Mouse (Mus musculus) naive thymus-derived CD4-positive, alpha-beta T cell, adult 2 months (primary cell): ENCODE results near the gene Lactb.

Experiments
- DNase-seq: peaks from one replicate; pipeline ENCODE4 v3.0.0-alpha.2; 2011; ENCODE audit warnings: low read depth

Lactb gene

DNA sequence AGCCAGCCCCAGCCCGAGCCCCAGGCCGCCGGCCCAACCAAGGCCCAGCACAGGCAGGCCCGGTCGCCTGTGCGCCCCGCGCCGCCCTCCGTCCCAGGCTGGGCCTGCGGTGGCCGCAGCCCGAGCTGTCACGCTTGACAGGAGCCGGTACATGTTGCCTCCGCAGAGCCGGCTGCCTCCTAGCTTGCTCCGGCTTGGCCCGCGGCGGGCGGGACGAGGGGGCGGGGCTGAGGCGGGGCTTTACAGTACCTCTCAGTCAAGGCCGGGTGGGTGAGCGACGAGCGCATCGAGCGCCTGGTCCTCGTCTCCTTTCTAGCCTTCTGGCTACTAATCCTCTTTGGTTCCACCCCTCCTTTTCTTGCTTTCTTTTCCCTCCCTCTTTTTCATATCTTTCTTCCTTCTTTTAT lies at the start of gene Lactb:
Gene Lactb (minus strand): TSS at position 246 of the 407 bp plus-strand sequence.
- DNase-seq, result peak; percentile 90

DNA sequence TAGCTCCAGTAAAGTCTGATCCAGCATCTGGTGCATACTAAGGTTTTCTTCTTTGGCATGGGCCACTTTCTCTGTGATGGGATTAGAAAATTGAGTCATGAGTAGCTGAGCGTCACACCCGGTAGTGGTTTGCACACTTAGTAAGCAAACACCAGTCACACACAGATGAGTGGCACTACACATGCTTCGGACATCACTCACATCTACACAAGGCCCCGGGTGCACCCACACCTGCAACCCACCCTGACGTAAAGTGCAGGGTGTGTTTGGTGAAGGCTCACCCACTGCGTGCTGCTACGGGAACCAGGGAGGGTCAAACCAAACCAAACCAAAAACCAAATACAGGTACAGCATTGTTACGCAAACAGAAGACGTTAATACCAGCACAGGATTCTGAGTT lies 48.1 kb upstream of the Lactb start:
- no peak for DNase-seq

DNA sequence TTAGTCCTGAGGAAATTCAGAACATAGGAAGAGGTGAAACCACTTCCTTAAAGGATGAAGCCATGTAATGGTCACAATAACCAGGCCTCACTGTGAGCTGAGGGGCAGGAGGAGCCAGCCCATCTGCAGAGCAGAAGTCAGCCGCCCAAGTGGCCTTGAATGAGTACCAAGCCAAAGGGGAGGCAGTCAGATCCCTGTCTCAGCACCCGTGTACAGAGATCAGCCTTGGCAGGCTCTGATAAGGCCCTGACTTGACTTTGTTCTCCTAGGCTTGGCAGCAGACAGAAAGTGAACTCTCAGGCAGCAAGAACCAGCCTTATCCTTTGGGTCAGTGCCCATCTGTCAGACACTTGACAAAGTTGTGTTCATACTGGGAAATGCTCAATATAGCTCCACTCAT lies 44.8 kb upstream of the Lactb start:
- DNase-seq, result no peak

DNA sequence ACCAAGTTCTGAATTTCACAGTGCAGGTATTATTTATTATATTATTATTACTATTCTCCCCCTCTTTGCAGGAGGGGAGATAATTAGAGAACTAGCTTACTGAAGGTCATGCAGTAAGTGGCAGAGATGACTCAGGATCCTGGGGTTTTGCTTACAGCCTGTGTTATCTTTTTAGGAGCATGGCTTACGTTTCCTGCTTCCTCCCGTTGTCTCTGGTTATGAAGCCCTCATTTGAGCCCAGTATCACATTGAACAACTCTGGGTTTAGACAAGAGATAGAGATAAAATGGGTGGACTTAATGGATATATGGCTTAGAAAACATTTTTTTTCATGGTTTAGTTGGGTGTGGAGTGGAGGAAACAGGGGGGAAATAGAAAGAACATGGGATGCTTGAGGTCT lies 38.2 kb upstream of the Lactb start:
- DNase-seq, result no peak

DNA sequence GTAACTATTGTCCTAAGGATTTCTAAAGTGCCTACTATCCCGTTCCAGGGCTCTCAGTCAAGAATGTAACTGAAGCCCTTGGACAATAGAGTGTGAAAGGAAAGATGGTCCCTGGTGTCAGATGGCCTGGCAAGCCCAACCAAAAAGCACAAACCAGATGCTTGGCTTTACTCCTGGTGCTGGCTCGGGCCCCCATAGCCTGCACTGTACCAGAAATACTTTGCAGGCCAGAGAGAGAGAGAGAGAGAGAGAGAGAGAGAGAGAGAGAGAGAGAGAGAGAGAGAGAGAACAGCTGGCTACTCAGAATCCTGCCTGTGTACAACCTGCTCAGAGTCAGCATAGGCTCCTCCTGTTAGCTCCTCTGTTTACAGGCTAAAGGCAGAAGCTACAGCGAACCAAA lies 37.2 kb upstream of the Lactb start:
- no peak for DNase-seq

GRCm38 (mm10) chr9:67011483-67011882 lies 36.2 kb upstream of the Lactb start:
- no peak for DNase-seq

DNA sequence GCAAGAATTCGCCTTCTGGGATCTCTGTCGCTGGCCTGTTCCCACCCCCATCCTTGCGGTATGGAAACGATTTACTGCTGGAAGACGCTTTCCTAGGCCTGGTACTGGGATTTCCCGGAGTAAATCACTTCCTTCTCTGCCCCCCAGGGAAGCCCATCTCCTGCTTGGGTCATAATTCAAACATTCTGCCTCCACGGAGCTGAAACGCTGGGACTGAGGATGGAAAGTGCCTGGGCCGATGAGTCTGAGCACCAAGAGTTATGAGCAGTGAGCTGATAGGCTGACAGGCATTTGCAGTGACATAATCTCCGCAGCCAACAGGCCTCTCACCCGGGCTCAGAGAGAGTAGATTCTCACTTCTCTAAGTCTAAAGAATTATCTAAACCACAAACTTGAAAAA lies 33.5 kb upstream of the Lactb start:
- no peak for DNase-seq

DNA sequence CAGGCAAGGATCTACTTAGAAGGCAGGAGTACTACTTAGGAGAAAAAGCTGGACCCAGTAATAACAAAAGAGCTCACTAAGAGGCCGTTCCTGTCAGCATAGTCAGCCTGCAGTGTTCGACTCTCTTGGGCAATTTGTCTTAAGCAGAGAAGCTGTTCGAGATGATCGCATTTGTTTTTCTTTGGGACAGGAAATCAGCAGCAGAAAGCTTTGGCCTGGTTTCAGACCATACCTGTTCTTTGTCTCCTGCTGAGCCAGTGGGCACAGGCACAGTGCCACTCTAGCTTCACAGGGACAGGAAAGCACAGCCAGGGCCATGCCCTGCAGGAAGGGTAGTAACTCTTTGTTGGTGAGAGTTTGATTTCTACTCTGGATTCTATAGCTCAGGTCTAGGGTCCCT lies 31.1 kb upstream of the Lactb start:
- DNase-seq, result no peak

DNA sequence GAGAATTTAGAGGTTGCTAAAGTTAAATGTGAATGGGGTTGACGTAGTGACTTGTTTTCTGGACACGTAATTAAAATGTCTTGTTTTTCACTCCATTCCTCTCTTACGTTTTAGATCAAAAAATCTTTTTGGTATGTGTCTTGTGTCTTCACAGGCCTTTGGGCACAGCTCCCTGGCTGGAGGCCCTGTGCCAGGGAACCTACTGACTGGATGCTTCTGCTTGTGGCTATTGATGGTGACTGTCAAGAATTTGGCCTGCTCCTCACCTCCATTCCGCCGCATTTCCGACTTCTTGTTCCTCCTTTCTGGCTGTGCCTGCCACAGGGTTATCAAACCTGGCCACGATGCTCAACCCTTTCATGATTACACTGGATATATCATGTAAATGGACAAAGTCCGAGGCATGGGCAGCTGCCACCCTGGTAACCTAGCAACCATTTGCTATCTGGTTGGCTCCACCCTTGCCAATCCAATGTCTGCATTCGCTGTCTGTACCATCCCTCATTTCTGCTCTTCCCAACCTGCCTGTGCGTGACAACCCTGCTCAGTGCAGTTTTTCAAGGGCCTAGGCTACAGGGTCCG lies 30.0 kb upstream of the Lactb start:
- no peak for DNase-seq

DNA sequence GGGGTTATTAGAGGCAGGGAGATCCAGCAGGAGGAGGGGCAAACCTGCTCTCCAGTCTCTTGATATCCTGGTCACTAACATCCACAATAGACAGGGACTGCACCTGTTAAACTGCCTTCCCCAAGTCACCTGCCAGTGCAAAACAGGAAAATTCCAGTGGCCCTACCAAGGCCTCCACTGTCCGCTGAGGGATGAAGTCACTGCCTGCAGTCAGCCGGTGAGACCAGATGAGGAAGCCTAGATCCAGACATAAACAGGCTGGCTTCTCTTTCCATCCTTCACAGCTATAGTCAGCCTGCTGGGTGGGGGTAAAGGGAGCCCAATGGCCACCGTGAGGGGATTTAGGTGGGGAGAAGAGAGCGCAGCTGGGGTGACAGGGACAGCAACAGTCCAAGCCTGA lies 28.4 kb upstream of the Lactb start:
- no peak for DNase-seq

GRCm38 (mm10) chr9:67003156-67003555 lies 27.9 kb upstream of the Lactb start:
- DNase-seq, result no peak

- no peak for DNase-seq
These were observed 26.2 kb upstream of the Lactb start for GRCm38 (mm10) chr9:67001506-67001905.

DNA sequence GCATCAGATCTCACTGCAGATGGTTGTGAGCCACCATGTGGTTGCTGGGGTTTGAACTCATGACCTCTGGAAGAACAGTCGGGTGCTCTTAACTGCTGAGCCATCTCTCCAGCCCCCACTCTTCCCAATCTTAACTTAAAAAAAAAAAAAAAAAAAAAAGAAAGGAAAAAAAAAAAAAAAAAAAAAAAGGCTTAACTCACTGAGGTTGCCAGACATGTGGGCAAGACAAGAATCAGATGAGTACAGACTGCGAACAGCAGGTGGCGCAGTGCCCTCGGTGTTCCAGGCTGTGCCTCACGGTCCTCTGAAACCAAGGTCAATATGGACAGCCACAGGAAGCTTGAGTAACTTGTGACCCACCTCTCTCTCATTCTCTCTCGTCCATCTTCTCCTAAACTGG lies 25.8 kb upstream of the Lactb start:
- DNase-seq, result peak; percentile 87

DNA sequence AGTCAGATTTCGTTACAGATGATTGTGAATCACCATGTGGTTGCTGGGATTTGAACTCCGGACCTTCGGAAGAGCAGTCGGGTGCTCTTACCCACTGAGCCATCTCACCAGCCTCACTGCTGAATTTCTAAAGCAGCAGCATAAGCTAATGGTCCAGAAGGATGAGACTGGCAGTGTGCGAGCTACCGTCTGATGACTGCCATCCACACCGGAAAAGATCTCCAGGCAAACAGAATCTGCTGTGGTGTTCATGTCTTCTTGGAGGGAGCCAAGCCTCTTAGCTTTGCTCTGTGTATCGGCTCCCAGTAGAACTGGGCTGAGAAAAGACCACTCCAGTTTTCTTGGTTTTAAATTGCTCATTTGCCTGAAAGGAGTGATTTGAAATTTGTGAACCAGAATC lies 24.4 kb upstream of the Lactb start:
- DNase-seq, result no peak

- DNase-seq, result no peak
These were observed 16.6 kb upstream of the Lactb start for GRCm38 (mm10) chr9:66991750-66992410.

GRCm38 (mm10) chr9:66991021-66991749 lies 15.9 kb upstream of the Lactb start:
- DNase-seq, result no peak

- no peak for DNase-seq
These were observed 14.8 kb upstream of the Lactb start for GRCm38 (mm10) chr9:66990046-66990445.

GRCm38 (mm10) chr9:66989581-66989980 lies 14.3 kb upstream of the Lactb start:
- DNase-seq, result no peak

DNA sequence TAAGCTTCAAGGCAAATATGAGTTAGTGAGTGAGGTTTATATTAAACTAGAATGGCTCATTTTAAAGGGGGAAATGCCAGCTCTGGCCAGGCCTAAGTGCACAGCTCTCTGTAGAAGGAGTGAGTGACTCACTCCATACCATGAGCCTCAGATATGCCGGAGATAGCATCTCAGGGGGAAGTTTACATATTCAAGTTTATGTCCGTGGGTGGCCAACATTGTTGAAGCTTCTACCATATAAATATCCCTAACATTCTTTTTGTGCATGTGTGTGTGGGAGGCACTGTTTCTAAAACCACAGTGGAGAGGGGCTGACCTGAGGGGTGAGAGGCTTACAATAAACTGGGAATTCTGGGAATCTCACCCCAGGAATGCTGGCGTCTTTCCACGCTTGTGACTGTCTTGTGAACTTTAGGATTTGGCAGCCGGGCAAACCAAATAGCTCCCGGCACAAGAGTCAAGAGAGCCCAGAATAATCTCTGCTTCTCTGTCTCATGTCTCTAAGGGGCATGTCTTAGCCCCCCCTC lies 13.7 kb upstream of the Lactb start:
- DNase-seq, result no peak

DNA sequence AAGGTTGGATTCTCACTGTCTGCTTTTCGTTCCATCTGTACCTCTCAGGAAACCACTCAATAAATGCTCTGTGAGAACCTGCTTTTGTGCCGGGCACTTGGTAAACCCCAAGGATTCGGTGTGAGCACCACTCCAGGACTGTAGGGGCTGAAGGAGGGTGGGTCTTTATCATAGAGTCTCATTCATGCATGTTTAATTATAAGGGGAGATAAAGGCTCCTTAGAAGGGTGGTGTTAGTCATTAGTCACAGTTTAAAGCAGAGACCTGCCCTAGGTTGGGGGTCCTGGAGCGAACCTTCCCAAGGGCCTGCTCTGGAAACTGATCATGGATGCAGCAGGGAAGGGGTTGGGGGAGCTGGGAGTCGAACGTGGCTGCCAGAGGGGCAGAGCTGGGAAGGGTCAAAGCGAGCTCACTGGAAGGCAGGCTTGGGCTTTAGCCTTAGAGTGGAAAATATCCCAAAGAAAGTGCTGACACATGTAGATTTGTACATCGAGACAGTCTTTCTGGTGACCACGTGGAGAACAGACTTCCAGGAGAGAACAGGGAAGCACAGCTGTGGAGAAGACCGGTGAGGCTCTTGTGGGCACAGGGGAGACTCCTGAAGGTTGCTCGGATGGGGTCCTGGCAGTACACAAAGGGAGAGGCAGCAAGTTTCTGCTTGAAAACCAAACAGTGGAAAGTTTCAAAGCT lies 13.1 kb upstream of the Lactb start:
- DNase-seq, result no peak

DNA sequence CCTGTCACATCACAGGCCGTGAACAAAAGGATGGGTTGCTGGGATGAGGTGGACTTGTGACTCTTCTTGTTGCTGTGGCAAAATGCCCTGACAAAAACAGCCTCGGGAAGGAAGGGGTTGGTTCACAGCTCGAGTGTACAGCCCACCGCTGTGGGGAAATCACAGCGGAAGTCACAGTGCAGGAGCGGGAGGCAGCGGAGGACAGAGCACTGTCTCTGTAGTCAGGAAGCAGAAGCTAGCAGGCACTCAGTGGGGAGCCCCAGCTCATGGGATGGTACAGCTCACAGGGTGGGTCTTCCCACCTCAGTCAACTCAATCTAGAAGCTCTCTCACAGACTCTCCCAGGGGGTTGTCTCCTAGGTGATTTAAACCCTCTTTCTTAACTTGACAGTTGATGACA lies 10.1 kb upstream of the Lactb start:
- DNase-seq, result peak; percentile 42

DNA sequence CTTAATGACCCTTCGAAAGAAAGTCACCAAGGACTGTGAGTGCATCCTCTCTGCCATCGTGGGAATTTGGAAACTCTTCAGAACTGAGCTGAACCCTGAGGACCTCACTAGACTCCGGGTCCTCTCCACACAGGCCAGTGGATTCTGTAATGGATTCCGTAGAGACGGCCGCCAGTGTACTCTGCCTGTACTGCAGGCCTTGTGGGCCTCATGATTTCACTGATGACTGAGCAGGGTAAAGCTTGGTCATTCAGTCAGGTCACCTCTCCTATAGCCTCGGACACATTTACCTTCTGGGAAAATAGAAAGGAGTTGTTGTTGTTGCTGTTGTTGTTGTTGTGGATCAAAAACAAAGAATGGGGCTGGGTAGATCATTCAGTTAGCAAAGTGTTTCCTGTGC lies 6.8 kb upstream of the Lactb start:
- no peak for DNase-seq

DNA sequence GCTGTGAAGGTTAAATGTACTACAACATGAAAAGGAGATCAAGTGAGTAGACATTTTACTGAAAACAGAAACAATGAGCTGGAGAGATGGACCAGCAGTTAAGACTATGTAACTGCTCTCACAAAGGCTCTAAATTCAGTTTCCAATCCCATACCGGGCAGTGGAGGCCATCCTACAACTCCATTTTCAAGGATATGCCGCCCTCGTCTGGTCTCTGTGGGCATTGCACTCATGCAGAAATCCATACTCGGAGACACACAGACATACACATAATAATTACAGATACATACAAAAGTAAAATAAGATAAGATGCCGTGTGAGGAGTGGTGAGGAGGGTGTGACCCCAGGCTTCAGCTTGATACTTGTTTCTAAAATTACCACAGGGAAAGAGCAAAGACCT lies 5.2 kb upstream of the Lactb start:
- DNase-seq, result peak; percentile 86
